Mouse (Mus musculus): ENCODE data around the gene Ippk.

DNA sequence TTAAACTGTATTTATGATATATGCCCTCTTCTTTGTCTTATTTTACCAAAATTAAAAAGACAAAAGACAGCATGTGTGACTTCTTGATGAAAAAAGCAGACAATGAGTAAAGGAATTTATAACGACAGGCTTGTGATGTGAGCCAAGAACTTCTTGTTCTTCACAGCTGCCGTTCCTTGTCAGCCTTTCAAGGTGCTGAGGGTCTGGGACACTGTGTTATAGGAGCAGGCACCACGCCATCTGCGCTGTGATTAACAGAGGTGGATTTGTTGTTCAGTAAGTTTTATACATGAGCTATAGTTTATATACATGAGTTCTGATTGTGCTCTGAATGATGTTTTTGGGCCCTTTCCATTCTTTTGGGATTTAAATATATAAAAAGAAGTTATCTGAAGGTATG lies 58.4 kb downstream of the Ippk start:
- TF ChIP-seq POLR2A (IDR thresholded peaks at IDR 0.05; ENCODE audit: borderline replicate concordance, insufficient read depth, low read length) (no peak), CTCF (IDR thresholded peaks at IDR 0.05; ENCODE audit: borderline replicate concordance, insufficient read depth, low read depth, low read length) (no peak)
